Mouse (Mus musculus) c-Kit-negative CD71-positive TER-119-positive erythroid progenitor cells, embryonic 14.5 days (primary cell): ENCODE results near the gene Vmn1r176.
"Not testable (repeated sequence)": the region's sequence is repeated elsewhere in the genome, so short reads cannot be mapped to it uniquely, and the experiment has no call there.

Experiments used
- DNase-seq: peaks from one replicate; pipeline ENCODE4 v3.0.0-alpha.2; 2013; ENCODE audit warnings: low read depth, low spot score

Vmn1r176 gene

DNA sequence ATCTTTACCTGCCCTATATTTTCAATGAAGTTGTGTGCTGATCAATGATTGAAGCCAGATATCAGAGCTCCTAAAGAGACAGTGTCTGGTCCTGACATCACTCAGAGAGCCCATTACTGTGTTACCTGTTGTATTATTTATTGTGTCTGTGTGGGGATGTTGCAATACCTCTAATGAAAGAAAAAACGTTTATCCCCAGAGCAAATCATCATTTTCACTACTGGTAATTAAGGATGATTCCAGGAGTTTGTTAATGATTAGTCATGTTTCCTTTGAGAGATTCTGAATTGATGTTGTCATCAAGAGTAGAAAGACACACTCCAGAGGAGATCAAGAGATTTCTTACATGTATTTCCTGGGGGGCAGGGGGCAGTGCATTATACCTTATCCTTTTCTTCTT, at the start of gene Vmn1r176:
TSS of gene Vmn1r176 (minus strand) at position 101 of the 400 bp plus-strand sequence.
- not testable (repeated sequence) for DNase-seq

DNA sequence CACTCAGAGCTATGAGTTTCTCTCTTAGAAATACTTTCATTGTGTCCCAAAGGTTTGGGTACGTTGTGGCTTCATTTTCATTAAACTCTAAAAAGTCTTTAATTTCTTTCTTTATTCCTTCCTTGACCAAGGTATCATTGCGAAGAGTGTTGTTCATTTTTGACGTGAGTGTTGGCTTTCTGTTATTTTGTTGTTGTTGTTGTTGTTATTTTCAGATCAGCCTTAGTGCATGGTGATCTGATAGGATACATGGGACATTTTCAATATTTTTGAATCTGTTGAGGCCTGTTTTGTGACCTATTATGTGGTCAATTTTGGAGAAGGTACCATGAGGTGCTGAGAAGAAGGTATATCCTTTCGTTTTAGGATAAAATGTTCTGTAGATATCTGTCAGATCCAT, 39.7 kb upstream of the Vmn1r176 start:
- not testable (repeated sequence) for DNase-seq

DNA sequence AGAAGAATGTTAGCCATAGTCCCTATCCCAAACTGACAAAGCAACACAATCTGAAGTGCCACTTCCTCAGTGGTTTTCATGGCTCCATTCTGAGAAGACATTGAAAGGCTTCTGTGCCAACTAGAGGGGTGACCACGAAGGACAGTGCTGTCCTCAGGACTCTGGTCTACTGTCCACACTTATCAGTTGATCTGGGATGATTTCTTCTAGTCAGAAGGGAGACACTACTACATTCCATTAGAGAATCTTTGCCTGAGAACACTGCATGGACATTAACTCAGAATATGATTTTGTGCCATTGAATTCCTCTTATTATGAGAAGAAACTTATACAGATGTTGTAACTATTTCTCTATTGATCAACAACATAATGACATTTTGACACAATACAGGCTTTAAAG, 29.2 kb upstream of the Vmn1r176 start, which contains the start of gene Vmn1r177:
TSS of gene Vmn1r177 (minus strand) at position 101 of the 400 bp plus-strand sequence.
- not testable (repeated sequence) for DNase-seq

DNA sequence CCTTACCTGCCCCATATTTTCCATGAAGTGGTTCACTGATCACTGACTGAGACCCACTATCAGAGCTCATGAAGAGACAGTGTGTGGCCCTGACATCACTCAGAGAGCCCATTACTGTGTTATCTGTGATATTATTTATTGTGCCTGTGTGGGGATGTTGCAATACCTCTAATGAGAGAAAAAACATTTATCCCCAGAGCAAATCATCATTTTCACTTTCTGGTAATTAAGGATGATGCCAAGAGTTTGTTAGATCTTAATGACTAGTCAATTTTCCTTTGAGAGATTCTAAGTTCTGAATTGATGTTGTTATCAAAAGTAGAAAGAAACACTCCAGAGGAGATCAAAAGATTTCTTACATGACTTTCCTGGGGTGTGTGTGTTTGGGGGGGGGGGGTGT, 26.6 kb downstream of the Vmn1r176 start, which contains the start of gene Vmn1r175:
TSS of gene Vmn1r175 (minus strand) at position 101 of the 400 bp plus-strand sequence.
- not testable (repeated sequence) for DNase-seq

DNA sequence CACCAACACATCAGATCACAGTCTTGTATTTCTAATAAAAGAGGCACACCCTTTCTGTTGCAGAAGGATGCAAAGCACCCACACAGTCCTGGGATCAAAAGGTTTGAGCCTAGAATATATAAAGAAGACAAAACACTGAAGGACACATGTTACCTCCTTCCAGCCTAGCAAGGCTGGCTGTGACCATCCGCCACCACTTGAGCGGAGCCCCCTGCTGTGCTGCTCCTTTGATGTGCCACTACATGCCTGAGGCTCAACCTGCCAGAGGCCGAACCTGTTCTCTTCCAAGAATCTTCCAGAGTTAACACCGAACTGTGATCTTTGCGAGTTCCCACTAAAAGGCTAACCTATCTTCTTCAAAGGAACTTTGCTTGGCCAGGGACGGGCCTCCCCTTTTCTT, 52.6 kb downstream of the Vmn1r176 start:
- no peak for DNase-seq
